Mouse (Mus musculus) retina, embryonic 14.5 days (tissue): ENCODE measurements around the gene Sqstm1.

Source experiments
- DNase-seq: peaks from one replicate; pipeline ENCODE4 v3.0.0-alpha.2; 2015; ENCODE audit warnings: low spot score

Gene Sqstm1

GRCm38 (mm10) chr11:50210505-50211151, at the start of gene Sqstm1, which contains the start of gene Mgat4b:
Gene Sqstm1, minus strand, starts transcription at chr11:50210827.
Gene Mgat4b, plus strand, starts transcription at chr11:50210890.
- peak; percentile 86 for DNase-seq

DNA sequence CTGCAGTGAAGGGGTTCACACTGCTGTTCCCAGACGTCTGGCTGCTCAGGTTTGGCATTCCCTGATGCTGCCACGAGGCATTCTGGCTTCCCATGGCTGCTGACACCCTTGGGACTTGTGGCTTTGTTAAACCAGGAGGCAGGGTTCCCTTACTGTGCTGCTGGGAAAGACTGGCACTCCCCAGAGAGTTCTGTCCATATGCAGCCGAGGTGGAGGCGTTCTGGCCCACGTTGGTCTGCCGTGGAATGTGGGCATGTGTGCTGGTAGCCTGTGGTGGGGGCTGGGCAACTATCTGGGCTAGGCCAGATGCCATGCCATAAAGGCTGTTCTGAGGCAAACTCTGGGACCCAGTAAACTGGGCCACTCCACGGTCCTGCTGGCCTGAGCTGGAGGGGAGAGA, 47.7 kb upstream of the Sqstm1 start:
- no peak for DNase-seq

- no peak for DNase-seq
Measured at GRCm38 (mm10) chr11:50256615-50257014, 46.0 kb upstream of the Sqstm1 start.

- no peak for DNase-seq
Measured at GRCm38 (mm10) chr11:50254010-50254580, 43.5 kb upstream of the Sqstm1 start.

DNA sequence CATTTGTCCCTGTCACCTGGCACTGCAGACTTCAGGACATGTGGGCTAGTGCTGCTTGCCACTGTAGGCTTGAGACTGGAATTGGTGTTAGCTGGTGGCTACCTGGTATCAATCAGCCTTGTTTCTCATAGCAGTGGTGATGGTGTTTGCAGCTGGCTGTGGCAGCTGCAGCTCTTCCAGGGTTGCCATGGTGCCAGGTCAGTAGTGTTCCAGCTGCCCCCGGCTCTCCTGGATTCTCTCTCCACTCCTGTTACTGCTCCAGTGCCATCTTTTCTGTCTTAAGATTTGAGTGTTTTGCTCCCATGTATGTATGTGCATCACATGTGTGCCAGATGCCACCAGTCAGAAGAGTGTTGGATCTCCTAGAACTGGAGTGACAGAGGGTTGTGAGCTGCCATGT, 42.8 kb upstream of the Sqstm1 start:
- DNase-seq: no peak

- no peak for DNase-seq
Measured at GRCm38 (mm10) chr11:50252684-50253265, 42.1 kb upstream of the Sqstm1 start.

DNA sequence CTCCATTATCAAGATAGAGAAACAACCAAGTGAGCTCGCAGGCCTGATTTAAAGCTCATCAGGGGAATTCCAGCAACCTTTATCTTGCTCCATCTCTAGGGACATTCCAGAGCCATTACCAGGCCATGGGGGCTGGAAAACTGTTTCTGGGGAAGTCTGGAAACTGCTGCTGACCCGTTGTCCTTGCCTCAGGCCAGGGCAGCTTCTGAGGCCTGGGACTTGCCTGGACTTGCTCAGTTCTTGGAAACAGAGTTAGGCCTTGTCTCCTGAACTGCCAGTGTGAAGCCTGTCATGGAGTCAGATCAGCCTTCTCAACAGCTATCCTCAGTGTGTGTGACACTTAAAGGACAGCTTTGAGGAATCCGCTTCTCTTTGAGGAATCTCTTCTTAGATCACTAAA, 41.5 kb upstream of the Sqstm1 start:
- no peak for DNase-seq

DNA sequence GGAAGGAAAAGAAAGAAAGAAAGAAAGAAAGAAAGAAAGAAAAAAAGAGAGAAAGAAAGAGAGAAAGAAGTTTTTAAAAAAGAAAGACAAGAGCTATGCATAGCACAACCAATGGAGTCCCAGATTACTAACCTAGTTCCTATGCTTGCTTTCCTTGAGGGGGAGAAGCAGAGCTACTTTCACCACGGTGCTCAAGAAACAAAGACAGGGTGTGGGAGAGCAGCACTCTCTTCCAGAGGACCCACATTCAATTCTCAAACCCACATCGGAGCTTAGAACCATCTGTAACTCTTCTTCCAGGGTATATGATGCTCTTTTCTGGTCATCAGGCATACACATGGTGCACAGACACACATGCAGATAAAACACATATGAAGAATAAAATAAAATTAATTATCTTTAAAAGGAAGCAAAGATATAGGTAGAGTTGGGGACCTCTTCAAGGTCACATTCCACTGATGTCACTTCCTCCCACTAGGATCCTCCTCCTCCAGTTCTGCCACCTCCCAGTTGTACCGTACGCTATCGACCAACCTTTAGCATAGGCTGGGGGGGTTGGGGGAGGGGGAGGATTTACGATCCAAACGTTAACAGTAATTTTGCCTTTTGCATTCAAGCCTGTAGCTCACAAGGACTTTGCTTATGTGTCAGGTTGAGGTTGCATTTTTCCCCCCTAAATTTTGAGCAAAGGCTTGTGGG, 38.0 kb upstream of the Sqstm1 start:
- no peak for DNase-seq

GRCm38 (mm10) chr11:50245269-50245668, 34.6 kb upstream of the Sqstm1 start:
- no peak for DNase-seq

GRCm38 (mm10) chr11:50243926-50244325, 33.3 kb upstream of the Sqstm1 start:
- no peak for DNase-seq

GRCm38 (mm10) chr11:50240235-50240911, 29.7 kb upstream of the Sqstm1 start:
- DNase-seq: no peak

DNA sequence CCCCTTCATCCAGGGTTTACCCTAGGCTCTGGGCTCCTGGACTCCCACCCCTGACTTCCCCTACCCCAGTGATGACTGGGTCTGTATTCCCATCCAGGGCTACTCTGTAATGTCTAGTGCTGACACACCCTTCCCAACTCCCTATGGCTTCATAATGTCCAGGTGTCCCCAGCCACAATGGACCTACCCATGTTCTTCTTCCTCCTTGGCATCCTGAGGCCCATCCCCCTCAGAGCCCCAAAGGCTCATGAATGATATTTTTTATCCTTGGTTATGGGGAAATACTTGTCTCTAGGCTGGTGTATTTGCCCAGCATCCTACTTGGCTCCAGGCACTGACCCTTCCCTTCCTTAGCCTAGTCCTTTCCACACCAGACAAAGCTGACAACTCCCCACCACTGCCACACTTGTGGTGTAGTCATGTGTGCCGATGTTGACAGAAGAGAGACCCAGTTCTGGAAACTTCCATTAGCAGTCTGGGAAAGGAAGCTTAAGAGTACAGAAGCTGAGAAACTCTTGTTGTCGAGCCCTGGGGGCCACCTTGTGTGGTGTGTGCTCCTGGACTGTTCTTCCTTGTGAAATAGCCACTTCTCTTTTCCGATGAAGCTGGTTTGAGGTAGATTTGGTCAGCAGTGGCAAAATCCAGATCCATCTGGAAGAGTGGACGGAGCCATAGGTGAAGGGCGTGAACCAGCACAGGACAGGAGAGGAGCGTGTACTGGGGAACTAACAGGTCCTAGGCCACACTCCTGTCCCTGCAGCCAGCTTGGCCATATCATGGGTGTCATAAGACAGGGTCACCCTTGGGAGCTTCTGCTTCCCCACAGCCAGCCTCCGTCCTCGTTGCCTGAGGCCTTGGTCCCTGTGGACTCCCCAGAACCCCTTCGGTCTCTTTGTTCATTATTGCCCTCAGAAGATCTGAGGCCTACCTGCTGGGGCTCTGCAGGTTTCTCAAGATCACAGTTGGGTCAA, 28.5 kb upstream of the Sqstm1 start:
- no peak for DNase-seq

- no peak for DNase-seq
Measured at GRCm38 (mm10) chr11:50238324-50238723, 27.7 kb upstream of the Sqstm1 start, which contains the start of gene Ltc4s. Gene Ltc4s, minus strand, starts transcription at chr11:50238616.

GRCm38 (mm10) chr11:50236937-50237835, 26.6 kb upstream of the Sqstm1 start:
- no peak for DNase-seq

DNA sequence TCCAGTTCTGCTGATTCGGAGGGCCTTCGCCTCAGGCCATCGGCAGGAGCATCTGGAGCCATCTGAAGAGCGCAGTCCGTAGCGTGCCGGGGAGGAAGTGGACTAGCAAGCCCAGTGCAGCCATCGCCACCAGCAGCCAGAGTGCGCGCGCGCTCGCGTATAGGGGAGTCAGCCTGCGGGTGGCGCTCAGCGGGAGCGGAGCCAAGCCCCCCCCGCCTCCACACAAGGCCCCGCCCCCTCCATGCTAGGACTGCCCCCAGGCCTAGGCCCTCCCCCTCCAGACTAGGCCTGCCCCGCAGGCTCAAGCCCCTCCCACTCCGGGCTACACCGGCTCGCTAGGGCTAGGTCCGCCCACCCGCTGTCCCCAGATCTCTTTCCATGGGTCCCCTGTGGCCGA, 25.9 kb upstream of the Sqstm1 start:
- peak; percentile 87 for DNase-seq

DNA sequence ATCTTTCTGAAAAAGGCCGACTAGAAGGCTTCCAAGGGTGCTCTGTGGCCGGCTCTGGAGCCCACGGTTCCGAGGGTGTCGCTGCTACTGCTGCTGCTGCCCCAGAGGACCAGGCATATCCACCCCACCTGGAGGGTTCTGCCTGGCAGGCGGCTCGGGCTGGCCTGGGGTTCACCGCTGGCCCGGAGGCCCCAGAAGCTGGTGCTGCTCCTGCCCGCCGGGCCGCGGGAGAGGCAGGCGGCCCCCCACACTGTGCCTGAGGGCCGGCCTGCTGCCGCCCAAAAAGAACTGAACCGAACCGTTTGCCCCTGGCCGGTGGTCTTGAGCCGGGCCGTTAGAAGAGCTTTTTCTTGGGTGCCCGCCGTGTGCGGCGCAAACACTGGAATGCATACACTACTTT, 24.0 kb upstream of the Sqstm1 start:
- DNase-seq: no peak

GRCm38 (mm10) chr11:50233993-50234392, 23.4 kb upstream of the Sqstm1 start:
- DNase-seq: no peak

DNA sequence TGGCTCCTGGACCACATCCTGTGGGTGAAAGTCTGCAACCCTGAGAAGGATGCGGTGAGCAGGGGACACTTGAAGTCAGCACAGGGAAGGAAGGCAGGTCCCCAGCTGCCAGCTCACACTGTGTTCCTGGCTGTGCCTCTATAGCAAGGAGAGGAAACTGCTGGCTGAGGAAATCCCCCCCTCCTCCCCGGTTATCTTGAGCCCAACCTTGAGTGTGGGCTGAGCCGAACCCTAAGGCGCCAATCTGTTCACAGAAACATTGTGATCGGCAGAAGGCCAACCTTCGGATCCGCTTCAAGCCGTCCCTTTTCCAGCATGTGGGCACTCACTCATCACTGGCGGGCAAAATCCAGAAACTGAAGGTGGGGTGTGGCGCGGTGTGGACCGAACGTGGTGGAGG, 22.4 kb upstream of the Sqstm1 start:
- DNase-seq: no peak

DNA sequence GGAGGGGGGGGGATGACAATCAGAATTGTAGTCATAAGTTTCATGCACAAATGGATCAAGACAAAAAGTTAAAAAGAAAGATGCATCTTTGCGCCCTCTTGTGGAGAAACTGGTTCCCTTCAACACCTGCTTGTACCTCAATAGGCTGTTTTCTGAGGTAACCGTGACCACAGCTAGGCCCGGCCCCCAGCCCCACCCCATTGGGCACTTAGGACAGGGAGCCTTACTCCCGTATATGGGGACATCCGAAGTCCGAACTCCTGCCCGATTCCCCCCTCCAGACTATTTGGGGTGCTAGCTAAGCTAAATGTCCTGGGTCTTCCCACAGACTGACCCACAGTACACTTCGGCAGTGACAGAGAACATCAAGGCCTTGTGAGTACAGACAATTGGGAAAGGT, 20.8 kb upstream of the Sqstm1 start:
- DNase-seq: peak; percentile 92
